Mouse (Mus musculus) kidney, adult 2 months (tissue): ENCODE measurements around the gene Ano5. TPM values are rescaled to one million over a fixed set of nuclear protein-coding genes. Genes with fewer than 3 reads are reported as not detected.

Source experiments
- DNase-seq: peaks from one replicate; pipeline ENCODE4 v3.0.0; 2021
- H3K27ac ChIP-seq: fragments of 200-500 bp; 2 replicates; pipeline ENCODE4 v1.5.1; 2012; ENCODE audit warnings: low read depth, low read length, control low read depth, inconsistent platforms; ENCODE audit not compliant: insufficient read depth
- H3K27me3 ChIP-seq: fragments of 200-500 bp; replicated peaks from 2 replicates; pipeline ENCODE4 v1.6.1; 2012; ENCODE audit warnings: mild to moderate bottlenecking, moderate library complexity, low read length, inconsistent platforms; ENCODE audit not compliant: control insufficient read depth, insufficient read depth
- H3K36me3 ChIP-seq: fragments of 200-500 bp; 2 replicates; pipeline ENCODE4 v1.6.1; 2012; ENCODE audit warnings: mild to moderate bottlenecking, moderate library complexity, low read length, inconsistent platforms; ENCODE audit not compliant: control insufficient read depth, insufficient read depth
- H3K4me1 ChIP-seq: fragments of 200-500 bp; 2 replicates; pipeline ENCODE4 v1.6.1; 2011; ENCODE audit warnings: low read length; ENCODE audit not compliant: control insufficient read depth, insufficient read depth
- H3K4me3 ChIP-seq: fragments of 200-500 bp; 2 replicates; pipeline ENCODE4 v1.5.1; 2011; ENCODE audit warnings: mild to moderate bottlenecking, low read depth, low read length, control low read depth; ENCODE audit not compliant: insufficient read depth
- CTCF ChIP-seq: fragments of 200-500 bp; conservative IDR thresholded peaks from 2 replicates; pipeline ENCODE4 v1.5.1; 2011; ENCODE audit warnings: low read depth, mild to moderate bottlenecking, control low read depth, low read length, moderate library complexity, mixed read lengths; ENCODE audit not compliant: insufficient read depth, insufficient read length
- POLR2A ChIP-seq: fragments of 200-500 bp; IDR thresholded peaks from one replicate; pipeline ENCODE4 v1.6.1; 2011; ENCODE audit warnings: low read depth, low read length, control low read depth
- WGBS: fragments of 180-500 bp; shearing (Covaris S2); methylation state at CpG from one replicate; pipeline ENCODE4 v1.1.7; 2018; 5-methylcytosine and 5-hydroxymethylcytosine counted together
- polyA plus RNA-seq: library from polyadenylated mRNA; depleted of rRNA; stranded (reverse); fragments of >200 nt; gene quantifications from 2 replicates; pipeline ENCODE4 v1.2.3, GENCODE M21; 2012; rRNA removed

The Ano5 gene
- polyA plus RNA-seq: 0.64 and 0.91 TPM in 2 replicates

DNA sequence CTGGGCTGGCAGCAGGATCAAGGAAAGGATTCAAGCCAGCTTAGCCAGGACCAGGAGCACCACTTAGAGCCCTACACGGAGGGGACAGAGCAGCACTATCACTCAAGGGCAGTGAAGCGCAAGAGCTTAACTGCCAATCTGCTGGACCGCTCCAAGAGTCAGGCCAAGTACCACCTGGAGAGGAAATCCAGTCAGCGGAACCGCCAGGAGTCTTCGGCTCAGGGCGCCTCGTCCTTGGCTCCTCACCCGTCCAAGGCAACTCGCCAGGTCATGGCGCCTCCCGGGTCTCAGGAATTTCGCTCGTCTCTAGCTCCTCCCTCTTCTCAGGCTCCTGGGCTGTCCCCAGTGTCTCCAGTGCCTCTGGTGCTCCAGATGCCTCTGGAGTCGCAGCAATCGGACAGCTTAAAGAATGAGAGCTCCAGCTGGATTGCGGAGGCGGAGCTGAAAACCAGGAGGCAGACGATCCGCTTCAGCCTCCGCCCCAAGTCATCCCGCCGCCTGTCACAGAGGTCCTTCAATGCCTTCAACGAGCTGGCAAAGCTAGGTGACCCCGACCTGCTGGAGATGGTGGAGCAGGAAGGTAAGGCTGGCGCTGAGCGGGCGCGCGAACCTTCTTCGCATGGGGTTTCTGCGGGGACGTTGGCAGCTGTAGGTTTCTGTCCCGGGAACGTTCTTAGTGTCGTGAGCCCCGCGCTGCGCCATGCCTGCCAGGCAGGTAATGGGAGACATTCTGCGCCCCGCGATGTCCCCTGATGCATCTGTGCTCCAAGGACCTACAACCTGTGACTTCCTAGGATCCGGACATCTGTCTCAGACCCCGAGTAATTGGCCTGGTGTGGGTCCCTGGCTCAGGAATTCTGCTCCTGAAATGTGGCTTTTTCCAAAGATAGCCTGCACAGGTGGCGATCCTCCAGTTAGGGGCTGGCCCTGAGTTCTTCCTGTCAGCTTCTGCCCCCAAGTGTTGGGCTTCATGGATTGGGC lies at the start of gene Ano5:
TSS of gene Ano5 (plus strand) at position 359 of the 981 bp plus-strand sequence.
- peak within 1 kb of the TSS; percentile 53 for H3K4me3 ChIP-seq
- peak; percentile 89 for DNase-seq

GRCm38 (mm10) chr7:51499396-51499795 lies 11.4 kb upstream of the Ano5 start:
- TF ChIP-seq CTCF (no peak), POLR2A (no peak)
- no peak overlapping the region for H3K4me3 ChIP-seq
- no peaks in the 10 kb centered on the region for H3K36me3 ChIP-seq
- no peaks in the 10 kb centered on the region for H3K4me1 ChIP-seq
- H3K27ac ChIP-seq: no peak overlapping the region
- H3K27me3 ChIP-seq: no peaks in the 10 kb centered on the region
- peak; percentile 7 for DNase-seq
- WGBS: 32% methylated on average over 2 of the region's 2 CpGs

More for the DNA sequence above, at the start of gene Ano5:
- Histone ChIP-seq H3K27me3 (no peaks in the 10 kb centered on the region), H3K4me1 (no peaks in the 10 kb centered on the region), H3K27ac (no peak within 1 kb of the TSS), H3K36me3 (no peaks in the 10 kb centered on the region)
- 2% methylated on average over 45 of the region's 45 CpGs for WGBS
- TF ChIP-seq CTCF: no peak
- no peak for TF ChIP-seq POLR2A

DNA sequence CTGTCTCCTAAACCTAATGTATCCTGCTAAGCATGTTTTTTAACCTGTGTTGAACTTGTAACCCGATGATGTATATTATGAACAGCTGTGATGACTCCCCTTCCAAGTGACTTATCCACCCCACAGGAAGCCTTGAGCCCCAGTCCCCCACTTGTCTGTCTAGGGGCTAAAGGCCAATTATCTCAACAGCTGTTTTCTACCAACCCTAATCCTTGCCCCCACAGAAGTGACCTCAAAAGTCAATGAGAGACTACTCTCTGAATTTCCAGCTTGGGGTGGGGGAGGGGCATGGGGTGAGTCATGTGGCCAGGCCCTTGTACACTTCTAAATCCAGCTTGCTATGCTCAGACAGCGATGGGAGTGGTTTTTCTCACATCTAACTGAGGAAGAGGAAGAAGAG lies 6.9 kb upstream of the Ano5 start:
- no peaks in the 10 kb centered on the region for H3K36me3 ChIP-seq
- no peak overlapping the region for H3K27ac ChIP-seq
- H3K4me3 ChIP-seq: no peak overlapping the region
- TF ChIP-seq POLR2A: no peak
- no peak for TF ChIP-seq CTCF
- WGBS: 37% methylated on average over 2 of the region's 2 CpGs
- no peaks in the 10 kb centered on the region; the same call in 1 of the 2 replicates for H3K27me3 ChIP-seq
- H3K4me1 ChIP-seq: no peaks in the 10 kb centered on the region
- DNase-seq: peak; percentile 47

DNA sequence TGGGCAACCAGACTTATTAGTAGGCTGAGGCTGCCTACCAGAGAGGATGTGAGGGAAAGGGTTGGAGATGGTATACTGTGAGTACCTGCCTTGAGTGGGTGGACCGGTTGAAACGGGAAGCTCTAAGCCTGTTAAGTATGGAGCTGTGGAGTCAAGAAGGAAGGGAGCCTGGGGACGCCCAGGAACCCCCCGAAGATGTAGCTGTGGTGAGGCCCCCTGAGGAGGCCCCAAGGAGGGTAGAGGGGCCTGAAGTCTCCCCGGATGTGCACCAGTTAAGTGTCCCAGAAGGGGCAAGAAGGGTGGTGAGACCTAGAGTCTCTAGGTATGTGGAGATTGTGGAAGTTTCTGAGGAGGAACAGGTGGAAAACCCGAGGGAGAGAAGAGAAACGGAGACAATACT lies 682 bp upstream of the Ano5 start:
- Histone ChIP-seq H3K36me3 (no peaks in the 10 kb centered on the region), H3K4me1 (no peaks in the 10 kb centered on the region), H3K27me3 (no peaks in the 10 kb centered on the region), H3K4me3 (no peak overlapping the region), H3K27ac (no peak overlapping the region)
- no peak for TF ChIP-seq POLR2A
- TF ChIP-seq CTCF: no peak
- WGBS: 71% methylated on average over 7 of the region's 7 CpGs
- no peak for DNase-seq

GRCm38 (mm10) chr7:51539344-51539743 lies 28.5 kb downstream of the Ano5 start:
- Histone ChIP-seq H3K4me3 (no peak overlapping the region), H3K4me1 (no peaks in the 10 kb centered on the region), H3K27ac (no peak overlapping the region), H3K27me3 (no peaks in the 10 kb centered on the region), H3K36me3 (no peaks in the 10 kb centered on the region)
- TF ChIP-seq POLR2A (no peak), CTCF (no peak)
- no peak for DNase-seq

- Histone ChIP-seq H3K27ac (no peak overlapping the region), H3K4me3 (no peak overlapping the region), H3K4me1 (no peaks in the 10 kb centered on the region), H3K27me3 (no peaks in the 10 kb centered on the region), H3K36me3 (no peaks in the 10 kb centered on the region)
- TF ChIP-seq POLR2A: no peak
- peak; percentile 58 for TF ChIP-seq CTCF
- WGBS: 73% methylated on average over 6 of the region's 6 CpGs
- DNase-seq: peak; percentile 45
Measured at GRCm38 (mm10) chr7:51540736-51541135, 29.9 kb downstream of the Ano5 start.

DNA sequence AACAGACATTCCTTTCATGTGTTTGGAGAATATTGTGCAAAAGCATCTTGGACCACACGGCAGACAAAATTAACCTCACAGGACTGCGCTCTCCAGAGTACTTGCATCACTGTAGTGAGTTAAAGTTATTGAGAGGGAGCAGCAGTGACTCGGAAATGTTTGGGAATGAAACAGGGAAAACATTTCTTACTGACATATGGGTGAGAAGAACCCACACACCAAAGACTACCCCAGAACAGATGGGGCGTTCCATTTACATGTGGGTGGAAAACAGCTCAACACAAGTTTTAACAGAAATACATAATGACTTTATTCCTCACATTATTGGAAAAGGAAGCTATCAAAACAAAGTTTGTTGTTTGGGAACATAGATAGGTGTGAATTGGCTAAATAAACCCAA lies 89.2 kb downstream of the Ano5 start:
- no peak overlapping the region for H3K27ac ChIP-seq
- 76% methylated on average over 4 of the region's 4 CpGs for WGBS
- TF ChIP-seq CTCF (no peak), POLR2A (no peak)

More for the DNA sequence above, 89.2 kb downstream of the Ano5 start:
- Histone ChIP-seq H3K27me3 (no peaks in the 10 kb centered on the region), H3K36me3 (no peaks in the 10 kb centered on the region), H3K4me1 (no peaks in the 10 kb centered on the region), H3K4me3 (no peak overlapping the region)
- no peak for DNase-seq
